Mouse (Mus musculus): ENCODE measurements around the gene Pecam1.

DNA sequence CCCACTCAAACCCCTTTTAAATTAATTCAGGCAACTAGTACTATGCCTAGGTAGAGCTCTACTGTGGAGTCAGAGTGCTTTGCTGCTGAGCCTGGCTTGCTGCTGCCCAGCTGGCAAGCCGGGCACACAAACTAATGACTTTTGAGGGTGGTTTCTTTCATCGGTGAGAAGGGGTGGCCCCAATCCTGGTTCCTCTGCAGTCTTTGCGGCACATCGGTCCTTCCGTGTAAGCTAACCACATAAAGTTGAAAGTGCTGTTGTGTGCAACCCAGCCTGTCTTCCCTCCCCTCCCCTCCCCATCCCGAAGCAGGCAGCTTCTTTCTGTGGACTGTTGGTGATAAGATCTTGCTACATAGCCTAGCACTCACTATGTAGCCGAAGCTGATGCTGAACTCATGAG lies 1.7 kb upstream of the Pecam1 start:
- TF ChIP-seq HCFC1 (IDR thresholded peaks at IDR 0.05; ENCODE audit: borderline replicate concordance, insufficient read depth, low read length): no peak
- TF ChIP-seq CHD2 (IDR thresholded peaks at IDR 0.05; ENCODE audit: low read depth, low read length): no peak
